Mouse (Mus musculus): ENCODE measurements around the gene Sergef. TPM values are rescaled to one million over a fixed set of nuclear protein-coding genes. Genes with fewer than 3 reads are reported as not detected.

The Sergef gene
- polyA plus RNA-seq, 1 experiment from 2014 or later: 13.4 TPM

DNA sequence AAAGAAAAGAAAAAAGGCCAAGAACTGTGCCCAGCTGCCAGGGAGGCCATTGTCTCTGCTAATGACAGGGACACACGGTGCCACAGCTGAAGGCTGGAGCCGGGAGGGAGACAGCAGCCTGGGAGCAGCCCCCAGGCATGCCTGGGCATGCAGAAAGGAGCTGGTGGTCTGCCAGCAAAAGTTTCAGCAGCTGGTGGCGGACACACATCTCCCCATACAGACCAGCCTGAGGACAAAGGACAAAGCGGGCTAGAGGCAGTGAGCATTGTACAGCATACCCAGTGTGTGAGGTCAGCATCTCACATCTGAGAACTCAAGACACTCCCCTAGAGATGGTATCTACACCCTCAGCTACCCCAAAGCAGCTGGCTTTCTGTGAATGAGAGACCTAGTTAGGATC, 37.5 kb downstream of the Sergef start:
- CTCF ChIA-PET: interaction anchor here (1.6 kb wide), 1 partner anchor 208 kb away, joined by 4 read pairs; no protein-coding TSS in a partner anchor

DNA sequence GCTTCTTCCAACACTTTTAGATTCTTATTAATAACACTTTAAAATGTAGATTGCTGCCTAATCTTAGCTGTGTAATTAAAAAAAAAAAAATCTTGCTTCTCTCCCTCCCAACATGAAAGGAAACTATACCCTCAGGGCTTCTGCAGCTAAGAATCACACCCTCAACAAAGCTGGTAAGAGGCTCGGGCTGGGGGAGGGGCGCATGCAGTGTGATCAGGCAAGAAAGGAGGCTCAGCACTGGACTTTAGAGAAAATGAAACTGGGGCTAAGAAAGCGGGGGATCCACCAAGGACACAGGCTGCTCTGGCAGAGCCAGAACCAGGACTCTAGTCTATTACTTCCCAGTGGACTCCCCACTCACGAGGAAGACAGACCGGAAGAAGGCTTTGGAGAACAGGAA, 38.5 kb downstream of the Sergef start:
- H3K27me3 ChIP-seq: no peaks in the 10 kb centered on the region
- ATAC-seq (no peak), DNase-seq (ENCODE audit: low read depth, low spot score) (no peak)
- no peak for TF ChIP-seq CTCF (IDR thresholded peaks at IDR 0.05)
- CTCF ChIA-PET: interaction anchor here (1.0 to 1.6 kb wide), 3 partner anchors 17 to 208 kb away, joined by 3 to 4 read pairs (median 4); partner anchors contain the start of gene Kcnc1
- in situ Hi-C loops (cut with MboI; ENCODE audit: low pct_unique_long_range_greater_than_20kb): loop anchor here (10.0 kb wide), 1 partner anchor 316 kb away; no protein-coding TSS in a partner anchor
- POLR2A ChIA-PET: no interaction called here

More for the DNA sequence above, 37.5 kb downstream of the Sergef start:
- DNase-seq (ENCODE audit: low read depth, low spot score) (no peak), ATAC-seq (no peak)
- no peaks in the 10 kb centered on the region for H3K27me3 ChIP-seq
- in situ Hi-C loops (cut with MboI; ENCODE audit: low pct_unique_long_range_greater_than_20kb): loop anchor here (10.0 kb wide), 1 partner anchor 317 kb away; no protein-coding TSS in a partner anchor
- POLR2A ChIA-PET: no interaction called here
- TF ChIP-seq CTCF (IDR thresholded peaks at IDR 0.05): no peak

DNA sequence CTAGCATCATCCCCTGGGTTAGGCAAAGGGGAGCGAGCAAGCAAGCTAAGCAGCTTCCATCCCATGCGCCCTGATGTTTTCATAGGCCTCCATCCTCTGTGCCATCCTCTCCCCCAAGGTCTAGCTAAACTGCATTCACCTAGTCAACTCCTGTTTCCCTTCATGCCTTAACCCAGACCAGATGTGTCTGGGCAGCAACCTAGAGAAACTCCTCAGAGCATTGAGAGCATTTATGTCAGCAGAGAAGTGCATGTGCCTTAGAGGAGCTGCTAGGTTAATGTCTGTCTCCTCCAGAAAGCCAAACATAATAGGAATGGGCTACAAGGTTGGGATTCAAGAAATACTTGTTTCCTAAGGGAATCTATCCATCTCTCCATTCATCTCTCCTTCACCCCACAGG, 42.6 kb downstream of the Sergef start:
- ChIA-PET CTCF (interaction anchor here (2.7 kb wide), 1 partner anchor 9 kb away, joined by 16 read pairs; no protein-coding TSS in a partner anchor), POLR2A (no interaction called here)
- TF ChIP-seq CTCF (IDR thresholded peaks at IDR 0.05): no peak
- ATAC-seq (no peak), DNase-seq (ENCODE audit: low read depth, low spot score) (no peak)
- in situ Hi-C loops (cut with MboI; ENCODE audit: low pct_unique_long_range_greater_than_20kb): no loop called here
- no peaks in the 10 kb centered on the region for H3K27me3 ChIP-seq

- ChIA-PET POLR2A (no interaction called here), CTCF (no interaction called here)
- in situ Hi-C loops (cut with MboI; ENCODE audit: low pct_unique_long_range_greater_than_20kb): no loop called here
- no peaks in the 10 kb centered on the region for H3K27me3 ChIP-seq
- no peak for DNase-seq (ENCODE audit: low read depth, low spot score)
- no peak for ATAC-seq
- TF ChIP-seq CTCF (IDR thresholded peaks at IDR 0.05): no peak
These were observed 48.1 kb downstream of the Sergef start for GRCm38 (mm10) chr7:46591546-46591945.

- no peak for DNase-seq (ENCODE audit: low read depth, low spot score)
- ATAC-seq: no peak
- H3K27me3 ChIP-seq: no peaks in the 10 kb centered on the region
- TF ChIP-seq CTCF (IDR thresholded peaks at IDR 0.05): no peak
- ChIA-PET CTCF (no interaction called here), POLR2A (no interaction called here)
- in situ Hi-C loops (cut with MboI; ENCODE audit: low pct_unique_long_range_greater_than_20kb): no loop called here
These were observed 50.4 kb downstream of the Sergef start for GRCm38 (mm10) chr7:46589181-46589580.

- CTCF ChIA-PET: no interaction called here
- ATAC-seq (no peak), DNase-seq (ENCODE audit: low read depth, low spot score) (no peak)
- POLR2A ChIA-PET: no interaction called here
- in situ Hi-C loops (cut with MboI; ENCODE audit: low pct_unique_long_range_greater_than_20kb): no loop called here
- no peaks in the 10 kb centered on the region for H3K27me3 ChIP-seq
- TF ChIP-seq CTCF (IDR thresholded peaks at IDR 0.05): no peak
These were observed 51.6 kb downstream of the Sergef start for GRCm38 (mm10) chr7:46588005-46588404.

- ATAC-seq (no peak), DNase-seq (ENCODE audit: low read depth, low spot score) (no peak)
- in situ Hi-C loops (cut with MboI; ENCODE audit: low pct_unique_long_range_greater_than_20kb): no loop called here
- no peaks in the 10 kb centered on the region for H3K27me3 ChIP-seq
- POLR2A ChIA-PET: no interaction called here
- CTCF ChIA-PET: interaction anchor here (1.3 kb wide), 1 partner anchor 11 kb away, joined by 4 read pairs; no protein-coding TSS in a partner anchor
- no peak for TF ChIP-seq CTCF (IDR thresholded peaks at IDR 0.05)
These were observed 52.1 kb downstream of the Sergef start for GRCm38 (mm10) chr7:46587466-46587865.

GRCm38 (mm10) chr7:46586621-46587216, 52.9 kb downstream of the Sergef start:
- CTCF ChIA-PET: interaction anchor here (1.3 kb wide), 1 partner anchor 11 kb away, joined by 4 read pairs; no protein-coding TSS in a partner anchor
- no peak for TF ChIP-seq CTCF (IDR thresholded peaks at IDR 0.05)
- POLR2A ChIA-PET: no interaction called here
- no peaks in the 10 kb centered on the region for H3K27me3 ChIP-seq
- in situ Hi-C loops (cut with MboI; ENCODE audit: low pct_unique_long_range_greater_than_20kb): no loop called here
- DNase-seq (ENCODE audit: low read depth, low spot score): no peak
- ATAC-seq: no peak

- CTCF ChIA-PET: interaction anchor here (2.5 kb wide), 1 partner anchor 24 kb away, joined by 9 read pairs; no protein-coding TSS in a partner anchor
- DNase-seq (ENCODE audit: low read depth, low spot score) (no peak), ATAC-seq (no peak)
- TF ChIP-seq CTCF (IDR thresholded peaks at IDR 0.05): no peak
- POLR2A ChIA-PET: no interaction called here
- in situ Hi-C loops (cut with MboI; ENCODE audit: low pct_unique_long_range_greater_than_20kb): no loop called here
- no peaks in the 10 kb centered on the region for H3K27me3 ChIP-seq
These were observed 56.9 kb downstream of the Sergef start for GRCm38 (mm10) chr7:46582750-46583149.

- ChIA-PET CTCF (interaction anchor here (1.7 kb wide), 1 partner anchor 12 kb away, joined by 3 read pairs; no protein-coding TSS in a partner anchor), POLR2A (no interaction called here)
- H3K27me3 ChIP-seq: no peaks in the 10 kb centered on the region
- no peak for DNase-seq (ENCODE audit: low read depth, low spot score)
- no peak for TF ChIP-seq CTCF (IDR thresholded peaks at IDR 0.05)
- in situ Hi-C loops (cut with MboI; ENCODE audit: low pct_unique_long_range_greater_than_20kb): no loop called here
- no peak for ATAC-seq
These were observed 58.2 kb downstream of the Sergef start for GRCm38 (mm10) chr7:46581358-46581930.

- in situ Hi-C loops (cut with MboI; ENCODE audit: low pct_unique_long_range_greater_than_20kb): no loop called here
- ChIA-PET POLR2A (interaction anchor here (0.6 kb wide), 1 partner anchor 65 kb away, joined by 3 read pairs; no protein-coding TSS in a partner anchor), CTCF (interaction anchor here (0.8 kb wide), 1 partner anchor 12 kb away, joined by 4 read pairs; no protein-coding TSS in a partner anchor)
- no peak for ATAC-seq
- no peak for DNase-seq (ENCODE audit: low read depth, low spot score)
- no peak for TF ChIP-seq CTCF (IDR thresholded peaks at IDR 0.05)
- no peaks in the 10 kb centered on the region for H3K27me3 ChIP-seq
These were observed 61.5 kb downstream of the Sergef start for GRCm38 (mm10) chr7:46578091-46578490.
